Mouse (Mus musculus) kidney, postnatal 36 days (tissue): ENCODE results near the gene 1600014C10Rik.

ENCODE experiments used
- DNase-seq, 2 experiments: peaks; one replicate each; pipeline ENCODE4 v3.0.0; 2021 to 2022; ENCODE audit warnings: mixed read lengths in 2 of 2

1600014C10Rik gene

GRCm38 (mm10) chr7:38182962-38183687 lies at the start of gene 1600014C10Rik:
TSS of gene 1600014C10Rik (plus strand) at chr7:38183217.
- DNase-seq = peak; percentile 49 to 70

- DNase-seq = no peak
These were observed 48.5 kb upstream of the 1600014C10Rik start for GRCm38 (mm10) chr7:38134471-38134870.

GRCm38 (mm10) chr7:38140324-38140723 lies 42.7 kb upstream of the 1600014C10Rik start:
- DNase-seq = no peak

- peak; percentile 83 to 95 for DNase-seq
These were observed 41.1 kb upstream of the 1600014C10Rik start for GRCm38 (mm10) chr7:38141747-38142545.

- DNase-seq = no peak
These were observed 35.5 kb upstream of the 1600014C10Rik start for GRCm38 (mm10) chr7:38147477-38147876.

GRCm38 (mm10) chr7:38151706-38152312 lies 31.2 kb upstream of the 1600014C10Rik start:
- DNase-seq = no peak

GRCm38 (mm10) chr7:38152571-38152970 lies 30.4 kb upstream of the 1600014C10Rik start:
- no peak for DNase-seq

GRCm38 (mm10) chr7:38155829-38156228 lies 27.2 kb upstream of the 1600014C10Rik start:
- DNase-seq = no peak

GRCm38 (mm10) chr7:38158764-38159458 lies 24.1 kb upstream of the 1600014C10Rik start:
- no peak for DNase-seq

- no peak for DNase-seq
These were observed 21.6 kb upstream of the 1600014C10Rik start for GRCm38 (mm10) chr7:38161438-38161837.

- DNase-seq = no peak
These were observed 19.5 kb upstream of the 1600014C10Rik start for GRCm38 (mm10) chr7:38163433-38164050.

GRCm38 (mm10) chr7:38166930-38167645 lies 15.9 kb upstream of the 1600014C10Rik start:
- DNase-seq = no peak

GRCm38 (mm10) chr7:38167724-38168141 lies 15.3 kb upstream of the 1600014C10Rik start:
- DNase-seq = peak; percentile 21 to 53

GRCm38 (mm10) chr7:38173871-38174270 lies 9.1 kb upstream of the 1600014C10Rik start:
- DNase-seq = no peak

GRCm38 (mm10) chr7:38174321-38175148 lies 8.5 kb upstream of the 1600014C10Rik start:
- DNase-seq = no peak

- no peak for DNase-seq
These were observed 7.0 kb upstream of the 1600014C10Rik start for GRCm38 (mm10) chr7:38176056-38176455.

- DNase-seq = no peak
These were observed 3.1 kb upstream of the 1600014C10Rik start for GRCm38 (mm10) chr7:38179896-38180295.

GRCm38 (mm10) chr7:38181366-38181765 lies 1.7 kb upstream of the 1600014C10Rik start:
- no peak for DNase-seq

GRCm38 (mm10) chr7:38182596-38182961 lies 438 bp upstream of the 1600014C10Rik start:
- peak; percentile 85 to 93 for DNase-seq

- DNase-seq = peak; percentile 90 to 93
These were observed 846 bp downstream of the 1600014C10Rik start for GRCm38 (mm10) chr7:38183709-38184417.
